Mouse (Mus musculus) lung, postnatal 0 days (tissue): ENCODE measurements at regions not wholly inside any gene's neighbourhood (a gene's known extent, or its start where the extent isn't known, plus 50 kb on each side); places are given as distances from the start of the nearest gene placed in this dataset.

Experiments used
- CTCF ChIP-seq: IDR thresholded peaks from 2 replicates; pipeline ENCODE4 v1.5.1; 2016; ENCODE audit warnings: antibody characterized with exemption, mild to moderate bottlenecking
- EP300 ChIP-seq: IDR thresholded peaks from 2 replicates; pipeline ENCODE4 v1.6.1; 2016; ENCODE audit warnings: antibody characterized with exemption, mild to moderate bottlenecking, control low read depth

DNA sequence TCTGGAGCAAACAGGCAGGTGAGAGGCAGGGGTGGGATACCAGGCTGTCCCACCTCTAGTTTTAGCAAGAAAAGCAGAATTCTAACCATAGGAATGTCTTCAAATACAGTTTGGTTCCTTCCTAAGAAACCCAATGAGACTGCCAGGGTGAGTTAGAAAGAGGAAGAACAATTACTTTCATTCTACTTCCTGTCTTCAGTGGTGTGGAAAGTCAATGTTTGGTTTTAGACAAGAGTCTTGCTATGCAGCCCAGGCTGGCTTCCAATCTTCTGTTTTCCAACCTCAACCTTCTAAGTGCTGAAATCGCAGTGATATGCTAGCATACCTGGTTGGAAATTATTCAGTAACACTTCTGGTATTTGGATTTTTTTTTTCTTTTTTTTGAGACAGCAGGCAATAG is 77.1 kb upstream of the Spon1 start:
- TF ChIP-seq CTCF: no peak
- TF ChIP-seq EP300: no peak
